ENCODE assay signal across 10 mouse cellular contexts in genomic region chr11:76647062-76647461, GRCm38 (mm10). TPM values are rescaled to one million over a fixed set of nuclear protein-coding genes. Genes with fewer than 3 reads are reported as not detected.
DNase-seq lines count a peak whose midpoint lies in the region; ATAC-seq and TF ChIP-seq lines count a peak whose summit lies in the region.
"Had no signal": no experiment of that assay in that cellular context is flagged by ENCODE, and none has a peak within 500 bp of the region (broad histone marks: within the 10 kb centered on the region; RNA-seq: fewer than 3 reads in every experiment).

No protein-coding gene starts in this region.

- H3K9me3 ChIP-seq in kidney, embryonic 14.5 days (ENCODE audit: control insufficient read depth, low read length): no peaks in the 10 kb centered on the region
- no peaks in the 10 kb centered on the region for H3K9me3 ChIP-seq in forebrain, embryonic 16.5 days (ENCODE audit: control insufficient read depth, low read length)
- no peaks in the 10 kb centered on the region for H3K9me3 ChIP-seq in midbrain, embryonic 14.5 days (ENCODE audit: control insufficient read depth, low read length)

- peak overlapping the region; percentile 32 for H3K4me2 ChIP-seq in kidney, embryonic 14.5 days (replicated peaks; ENCODE audit: low read depth, low read length)
- H3K4me2 ChIP-seq in forebrain, embryonic 16.5 days (ENCODE audit: low read length): peak overlapping the region; percentile 40
- peak overlapping the region; percentile 43 for H3K4me2 ChIP-seq in midbrain, embryonic 14.5 days (ENCODE audit: low read length)

- no peak overlapping the region for H3K27ac ChIP-seq in kidney, embryonic 14.5 days (ENCODE audit: low read depth, low read length)
- peak overlapping the region; percentile 41; the same call in 1 of the 2 replicates for H3K27ac ChIP-seq in forebrain, embryonic 16.5 days (ENCODE audit: low read length)
- peak overlapping the region; percentile 43 for H3K27ac ChIP-seq in midbrain, embryonic 14.5 days (replicated peaks; ENCODE audit: low read depth, low read length)
- H3K27ac ChIP-seq in thymus, adult 2 months (ENCODE audit: control insufficient read depth, insufficient read depth, low read length): no peak overlapping the region

- ATAC-seq in kidney, embryonic 14.5 days (ENCODE audit: low FRiP score, low TSS enrichment): no peak
- peak; percentile 83 for ATAC-seq in forebrain, embryonic 16.5 days
- ATAC-seq in midbrain, embryonic 14.5 days (ENCODE audit: low FRiP score, low TSS enrichment): peak; percentile 34

- peaks cover 18% of the 10 kb centered on the region for H3K4me1 ChIP-seq in kidney, embryonic 14.5 days (ENCODE audit: control insufficient read depth, insufficient read depth, low read length)
- H3K4me1 ChIP-seq in forebrain, embryonic 16.5 days (replicated peaks; ENCODE audit: control insufficient read depth, insufficient read depth, low read length): peaks cover 22% of the 10 kb centered on the region
- H3K4me1 ChIP-seq in midbrain, embryonic 14.5 days (ENCODE audit: control insufficient read depth, insufficient read depth, low read length): peaks cover 25% of the 10 kb centered on the region
- H3K4me1 ChIP-seq in thymus, adult 2 months (replicated peaks; ENCODE audit: control insufficient read depth, insufficient read depth, low read length): no peaks in the 10 kb centered on the region; the same call in 1 of the 2 replicates

- no peak overlapping the region for H3K9ac ChIP-seq in kidney, embryonic 14.5 days (ENCODE audit: low read depth, low read length)
- H3K9ac ChIP-seq in forebrain, embryonic 16.5 days (replicated peaks; ENCODE audit: low read depth, low read length): no peak overlapping the region
- H3K9ac ChIP-seq in midbrain, embryonic 14.5 days (replicated peaks; ENCODE audit: low read length): peak overlapping the region; percentile 10; the same call in 1 of the 2 replicates

- no peaks in the 10 kb centered on the region for H3K27me3 ChIP-seq in kidney, embryonic 14.5 days (ENCODE audit: control insufficient read depth, insufficient read depth, low read length)
- peaks cover 12% of the 10 kb centered on the region for H3K27me3 ChIP-seq in forebrain, embryonic 16.5 days (replicated peaks; ENCODE audit: control insufficient read depth, insufficient read depth, low read length)
- no peaks in the 10 kb centered on the region for H3K27me3 ChIP-seq in midbrain, embryonic 14.5 days (ENCODE audit: control insufficient read depth, insufficient read depth, low read length)
- H3K27me3 ChIP-seq in thymus, adult 2 months (ENCODE audit: control insufficient read depth, insufficient read depth, low read length): no peaks in the 10 kb centered on the region; the same call in 1 of the 2 replicates

- no peak overlapping the region for H3K4me3 ChIP-seq in kidney, embryonic 14.5 days (ENCODE audit: low read length)
- H3K4me3 ChIP-seq in forebrain, embryonic 16.5 days (replicated peaks; ENCODE audit: low read length): peak overlapping the region; percentile 13; the same call in 1 of the 2 replicates
- no peak overlapping the region for H3K4me3 ChIP-seq in midbrain, embryonic 14.5 days (replicated peaks; ENCODE audit: low read depth, low read length)
- H3K4me3 ChIP-seq in thymus, adult 2 months (ENCODE audit: control insufficient read depth, insufficient read depth, low read length): no peak overlapping the region

- DNase-seq in kidney, adult 9 months: no peak
- DNase-seq in brain, embryonic 14.5 days (ENCODE audit: low read depth): peak; percentile 96
- peak; percentile 75 for DNase-seq in midbrain, embryonic 14.5 days
- DNase-seq in thymus, adult 2 months: no peak
- no peak for DNase-seq in spleen, postnatal 36 days (ENCODE audit: low spot score in 2 of 2)
- no peak for DNase-seq in adrenal gland, postnatal 25 days

- WGBS in kidney, embryonic 14.5 days: 11% methylated on average over 7 of the region's 7 CpGs
- WGBS in forebrain, embryonic 16.5 days: 0% methylated on average over 7 of the region's 7 CpGs
- WGBS in midbrain, embryonic 14.5 days: 2% methylated on average over 7 of the region's 7 CpGs
- WGBS in thymus, adult 2 months: 29% methylated on average over 7 of the region's 7 CpGs

- TF ChIP-seq POLR2A in brain, embryonic 14.5 days (IDR thresholded peaks at IDR 0.05; ENCODE audit: borderline replicate concordance, extremely low read depth, insufficient read depth, insufficient read length, poor library complexity, severe bottlenecking): no peak
- TF ChIP-seq POLR2A in thymus, adult 2 months (IDR thresholded peaks at IDR 0.05; ENCODE audit: control insufficient read depth, extremely low read depth, insufficient read depth, low read length, poor library complexity): no peak

- no peaks in the 10 kb centered on the region for H3K36me3 ChIP-seq in kidney, embryonic 14.5 days (ENCODE audit: control insufficient read depth, insufficient read depth, low read length)
- no peaks in the 10 kb centered on the region for H3K36me3 ChIP-seq in forebrain, embryonic 16.5 days (ENCODE audit: control insufficient read depth, insufficient read depth)
- H3K36me3 ChIP-seq in midbrain, embryonic 14.5 days (ENCODE audit: control insufficient read depth, insufficient read depth, low read length): no peaks in the 10 kb centered on the region
- H3K36me3 ChIP-seq in thymus, adult 2 months (ENCODE audit: control insufficient read depth, insufficient read depth, low read length): no peaks in the 10 kb centered on the region

- no peak for TF ChIP-seq CTCF in brain, embryonic 14.5 days (IDR thresholded peaks at IDR 0.05; ENCODE audit: borderline replicate concordance, extremely low read depth, insufficient read depth, insufficient read length)
- TF ChIP-seq CTCF in thymus, adult 2 months (IDR thresholded peaks at IDR 0.05; ENCODE audit: borderline replicate concordance, control insufficient read depth, extremely low read depth, insufficient read depth, low read length, poor library complexity): no peak

RNA-seq across cellular contexts. Expression of gene Abr, which starts 24.9 kb away (rescaled TPM):
- 31.8 and 57.7 TPM in 2 replicates for polyA plus RNA-seq in kidney, embryonic 14.5 days (2014; fragmentation: Nextera tagmentation; extraction: Ambion mirVana)
- polyA plus RNA-seq in brain, embryonic 14.5 days (2012; rRNA removed): 210 and 215 TPM in 2 replicates
- polyA plus RNA-seq in forebrain, embryonic 16.5 days (2015; fragmentation: Nextera tagmentation; extraction: Ambion mirVana): 117 and 121 TPM in 2 replicates
- polyA plus RNA-seq in midbrain, embryonic 14.5 days (2014; fragmentation: Nextera tagmentation; extraction: Ambion mirVana): 102 and 136 TPM in 2 replicates
- polyA plus RNA-seq in thymus, adult 2 months (2012; rRNA removed): 75.0 and 79.8 TPM in 2 replicates
- total RNA-seq in adrenal gland, postnatal 25 days (2021): 53.7 and 55.3 TPM in 2 replicates

RNA-seq across cellular contexts. Expression of gene Bhlha9, which starts 25.2 kb away (rescaled TPM):
- 0.49 TPM in 1 of 2 replicates, not detected in the other for polyA plus RNA-seq in kidney, embryonic 14.5 days (2014; fragmentation: Nextera tagmentation; extraction: Ambion mirVana)
- polyA plus RNA-seq in brain, embryonic 14.5 days (2012; rRNA removed): 0.37 and 0.64 TPM in 2 replicates
- 0.27 and 1.3 TPM in 2 replicates for polyA plus RNA-seq in forebrain, embryonic 16.5 days (2015; fragmentation: Nextera tagmentation; extraction: Ambion mirVana)
- polyA plus RNA-seq in midbrain, embryonic 14.5 days (2014; fragmentation: Nextera tagmentation; extraction: Ambion mirVana): 0.73 and 0.76 TPM in 2 replicates
- polyA plus RNA-seq in thymus, adult 2 months (2012; rRNA removed): 0.17 TPM in 1 of 2 replicates, not detected in the other
- not detected in 2 replicates for total RNA-seq in adrenal gland, postnatal 25 days (2021)
- total RNA-seq: MEL had no signal
- polyA plus RNA-seq: gonadal fat pad, adult 2 months had no signal

RNA-seq across cellular contexts. Expression of gene Trarg1, which starts 32.5 kb away (rescaled TPM):
- polyA plus RNA-seq in kidney, embryonic 14.5 days (2014; fragmentation: Nextera tagmentation; extraction: Ambion mirVana): 0.81 and 0.89 TPM in 2 replicates
- polyA plus RNA-seq in brain, embryonic 14.5 days (2012; rRNA removed): 0.10 and 0.14 TPM in 2 replicates
- 0.24 and 0.27 TPM in 2 replicates for polyA plus RNA-seq in forebrain, embryonic 16.5 days (2015; fragmentation: Nextera tagmentation; extraction: Ambion mirVana)
- 0.11 and 0.26 TPM in 2 replicates for polyA plus RNA-seq in midbrain, embryonic 14.5 days (2014; fragmentation: Nextera tagmentation; extraction: Ambion mirVana)
- polyA plus RNA-seq in thymus, adult 2 months (2012; rRNA removed): 2.8 and 3.4 TPM in 2 replicates
- 27.4 and 30.2 TPM in 2 replicates for total RNA-seq in adrenal gland, postnatal 25 days (2021)
- total RNA-seq: MEL had no signal

Comparison
In these comparisons a context has a peak if more than half of its experiments do, and no peak if none do; other contexts are left out.
1. H3K27ac ChIP-seq: peak in forebrain, embryonic 16.5 days (single experiment) and midbrain, embryonic 14.5 days (single experiment); none in kidney, embryonic 14.5 days (single experiment) and thymus, adult 2 months (single experiment).
2. DNase-seq: peak in brain, embryonic 14.5 days (single experiment) and midbrain, embryonic 14.5 days (single experiment); none in kidney, adult 9 months (single experiment), thymus, adult 2 months (single experiment), spleen, postnatal 36 days (0 of 2) and adrenal gland, postnatal 25 days (single experiment).
3. Peak in every context shown above with its lines, with median percentiles within 50 percentile points of each other: H3K4me2 ChIP-seq.